Mouse (Mus musculus) c-Kit-positive CD71-positive TER-119-positive erythroid progenitor cells, embryonic 14.5 days (primary cell): ENCODE measurements around the gene Tmem255a.
"Not testable (repeated sequence)": the region's sequence is repeated elsewhere in the genome, so short reads cannot be mapped to it uniquely, and the experiment has no call there.

Experiments used
- DNase-seq: peaks from one replicate; pipeline ENCODE4 v3.0.0-alpha.2; 2013; ENCODE audit warnings: low spot score

The Tmem255a gene

GRCm38 (mm10) chrX:38251851-38252571 lies at the start of gene Tmem255a:
Tmem255a (minus strand) TSS chrX:38252439.
- DNase-seq, result no peak

GRCm38 (mm10) chrX:38259610-38260009 lies 7.4 kb upstream of the Tmem255a start:
- DNase-seq, result no peak

GRCm38 (mm10) chrX:38250352-38250950 lies 1.8 kb downstream of the Tmem255a start:
- DNase-seq, result no peak

- peak; percentile 10 for DNase-seq
Observed at GRCm38 (mm10) chrX:38249640-38250351, 2.4 kb downstream of the Tmem255a start.

- no peak for DNase-seq
Observed at GRCm38 (mm10) chrX:38247601-38248000, 4.6 kb downstream of the Tmem255a start.

- no peak for DNase-seq
Observed at GRCm38 (mm10) chrX:38247108-38247507, 5.1 kb downstream of the Tmem255a start.

- DNase-seq, result peak; percentile 8
Observed at GRCm38 (mm10) chrX:38237731-38238130, 14.5 kb downstream of the Tmem255a start.

GRCm38 (mm10) chrX:38229888-38230287 lies 22.4 kb downstream of the Tmem255a start:
- no peak for DNase-seq

- no peak for DNase-seq
Observed at GRCm38 (mm10) chrX:38222757-38223156, 29.5 kb downstream of the Tmem255a start.

- DNase-seq, result no peak
Observed at GRCm38 (mm10) chrX:38217676-38217991, 34.6 kb downstream of the Tmem255a start.

- no peak for DNase-seq
Observed at GRCm38 (mm10) chrX:38216986-38217675, 35.1 kb downstream of the Tmem255a start.

- DNase-seq, result no peak
Observed at GRCm38 (mm10) chrX:38207392-38207791, 44.8 kb downstream of the Tmem255a start.

- no peak for DNase-seq
Observed at GRCm38 (mm10) chrX:38201816-38202215, 50.4 kb downstream of the Tmem255a start.

- no peak for DNase-seq
Observed at GRCm38 (mm10) chrX:38190458-38190764, 61.8 kb downstream of the Tmem255a start.

- DNase-seq, result peak; percentile 75
Observed at GRCm38 (mm10) chrX:38189552-38190457, 62.4 kb downstream of the Tmem255a start, which contains the start of gene Zbtb33. Zbtb33 (plus strand) TSS chrX:38189793.

GRCm38 (mm10) chrX:38185520-38185919 lies 66.7 kb downstream of the Tmem255a start:
- DNase-seq, result no peak

GRCm38 (mm10) chrX:38181608-38182258 lies 70.5 kb downstream of the Tmem255a start:
- DNase-seq, result peak; percentile 19

- no peak for DNase-seq
Observed at GRCm38 (mm10) chrX:38180656-38181607, 71.3 kb downstream of the Tmem255a start.

GRCm38 (mm10) chrX:38179891-38180310 lies 72.3 kb downstream of the Tmem255a start:
- not testable (repeated sequence) for DNase-seq

- DNase-seq, result no peak
Observed at GRCm38 (mm10) chrX:38166592-38166991, 85.6 kb downstream of the Tmem255a start.
